Mouse (Mus musculus) embryonic facial prominence, embryonic 14.5 days (tissue): Measurements from ENCODE around the gene Cd163l1. TPM values are rescaled to one million over a fixed set of nuclear protein-coding genes. Genes with fewer than 3 reads are reported as not detected.

ENCODE experiments used
- ATAC-seq: fragments of 200-750 bp; cut with Nextera tagmentation; 2 replicates; pipeline ENCODE4 v1.8.0; 2017; ENCODE audit warnings: low read depth, moderate number of reproducible peaks, moderate TSS enrichment
- DNase-seq: peaks from one replicate; pipeline ENCODE4 v3.0.0-alpha.2; 2015; ENCODE audit warnings: low spot score
- H3K27ac ChIP-seq: fragments of 300-500 bp; sonication (generic); replicated peaks from 2 replicates; pipeline ENCODE4 v1.5.1; 2014; ENCODE audit warnings: low read depth, mild to moderate bottlenecking, low read length, moderate library complexity
- H3K27me3 ChIP-seq: fragments of 300-500 bp; sonication (generic); replicated peaks from 2 replicates; pipeline ENCODE4 v1.6.1; 2014; ENCODE audit warnings: low read length; ENCODE audit not compliant: control insufficient read depth, insufficient read depth
- H3K36me3 ChIP-seq: fragments of 300-500 bp; sonication (generic); 2 replicates; pipeline ENCODE4 v1.6.1; 2014; ENCODE audit warnings: low read length, mixed read lengths; ENCODE audit not compliant: control insufficient read depth, insufficient read depth
- H3K4me1 ChIP-seq: fragments of 300-500 bp; sonication (generic); 2 replicates; pipeline ENCODE4 v1.6.1; 2014; ENCODE audit warnings: antibody characterized with exemption, low read length; ENCODE audit not compliant: control insufficient read depth, insufficient read depth
- H3K4me2 ChIP-seq: fragments of 300-500 bp; sonication (generic); 2 replicates; pipeline ENCODE4 v1.6.1; 2014; ENCODE audit warnings: low read depth, mild to moderate bottlenecking, low read length, moderate library complexity, mixed read lengths
- H3K4me3 ChIP-seq: fragments of 300-500 bp; sonication (generic); 2 replicates; pipeline ENCODE4 v1.5.1; 2014; ENCODE audit warnings: low read depth, mild to moderate bottlenecking, low read length
- H3K9ac ChIP-seq: fragments of 300-500 bp; sonication (generic); 2 replicates; pipeline ENCODE4 v1.6.1; 2014; ENCODE audit warnings: low read depth, mild to moderate bottlenecking, low read length, moderate library complexity, mixed read lengths
- H3K9me3 ChIP-seq: fragments of 300-500 bp; sonication (generic); 2 replicates; pipeline ENCODE4 v1.6.1; 2016; ENCODE audit warnings: low read length; ENCODE audit not compliant: control insufficient read depth
- WGBS: fragments of 180-500 bp; shearing (Covaris S2); extraction: QIAGEN DNeasy Blood & Tissue Kit; methylation state at CpG from one replicate; pipeline ENCODE4 v1.1.7; 2014; 5-methylcytosine and 5-hydroxymethylcytosine counted together
- polyA plus RNA-seq: library from polyadenylated mRNA; unstranded; fragments of >200 nt; fragmentation: Nextera tagmentation; extraction: Ambion mirVana; gene quantifications from 2 replicates; pipeline ENCODE4 v1.2.1, GENCODE M21; 2014

The Cd163l1 gene
- polyA plus RNA-seq, 1 experiment from 2014 or later = 0.06 TPM

GRCm38 (mm10) chr7:140205864-140206263, 12.2 kb upstream of the Cd163l1 start, which contains the start of gene Olfr524:
Gene Olfr524 (minus strand): TSS chr7:140205964.
- Histone ChIP-seq H3K4me1 (no peaks in the 10 kb centered on the region), H3K4me2 (no peak within 1 kb of the TSS), H3K4me3 (no peak within 1 kb of the TSS), H3K9me3 (no peaks in the 10 kb centered on the region), H3K9ac (no peak within 1 kb of the TSS), H3K36me3 (no peaks in the 10 kb centered on the region), H3K27me3 (no peaks in the 10 kb centered on the region), H3K27ac (no peak within 1 kb of the TSS)
- ATAC-seq (no peak), DNase-seq (no peak)

GRCm38 (mm10) chr7:140206904-140207303, 11.2 kb upstream of the Cd163l1 start:
- Histone ChIP-seq H3K27ac (no peak overlapping the region), H3K27me3 (no peaks in the 10 kb centered on the region), H3K36me3 (no peaks in the 10 kb centered on the region), H3K9me3 (no peaks in the 10 kb centered on the region), H3K4me1 (no peaks in the 10 kb centered on the region), H3K4me2 (no peak overlapping the region), H3K9ac (no peak overlapping the region), H3K4me3 (no peak overlapping the region)
- ATAC-seq (no peak), DNase-seq (no peak)
- WGBS = 84% methylated on average over 3 of the region's 3 CpGs

- H3K9ac ChIP-seq = no peak overlapping the region
- H3K4me2 ChIP-seq = no peak overlapping the region
- H3K4me3 ChIP-seq = no peak overlapping the region
- ATAC-seq (no peak), DNase-seq (no peak)
- no peaks in the 10 kb centered on the region for H3K9me3 ChIP-seq
- no peak overlapping the region for H3K27ac ChIP-seq
- no peaks in the 10 kb centered on the region for H3K27me3 ChIP-seq
- no peaks in the 10 kb centered on the region for H3K4me1 ChIP-seq
- H3K36me3 ChIP-seq = no peaks in the 10 kb centered on the region
- WGBS = 73% methylated on average over 8 of the region's 8 CpGs
Measured at GRCm38 (mm10) chr7:140208153-140208552, 9.9 kb upstream of the Cd163l1 start.

- Histone ChIP-seq H3K27me3 (no peaks in the 10 kb centered on the region), H3K9ac (no peak overlapping the region), H3K27ac (no peak overlapping the region), H3K36me3 (no peaks in the 10 kb centered on the region), H3K4me2 (no peak overlapping the region), H3K4me3 (no peak overlapping the region), H3K4me1 (no peaks in the 10 kb centered on the region), H3K9me3 (no peaks in the 10 kb centered on the region)
- ATAC-seq (no peak), DNase-seq (peak; percentile 5)
- WGBS = 82% methylated on average over 3 of the region's 3 CpGs
Measured at GRCm38 (mm10) chr7:140208677-140209076, 9.4 kb upstream of the Cd163l1 start.

- DNase-seq = peak; percentile 12
- H3K27ac ChIP-seq = no peak overlapping the region
- no peaks in the 10 kb centered on the region for H3K4me1 ChIP-seq
- H3K9ac ChIP-seq = no peak overlapping the region
- ATAC-seq = no peak
- H3K36me3 ChIP-seq = no peaks in the 10 kb centered on the region
- no peak overlapping the region for H3K4me2 ChIP-seq
- H3K27me3 ChIP-seq = no peaks in the 10 kb centered on the region
- no peak overlapping the region for H3K4me3 ChIP-seq
- 64% methylated on average over 5 of the region's 5 CpGs for WGBS
- H3K9me3 ChIP-seq = no peaks in the 10 kb centered on the region
Measured at GRCm38 (mm10) chr7:140213841-140214240, 4.2 kb upstream of the Cd163l1 start.

- ATAC-seq (no peak), DNase-seq (peak; percentile 1)
- no peak overlapping the region for H3K4me2 ChIP-seq
- no peaks in the 10 kb centered on the region for H3K27me3 ChIP-seq
- H3K4me1 ChIP-seq = no peaks in the 10 kb centered on the region
- 22% methylated on average over 1 of the region's 1 CpGs for WGBS
- no peaks in the 10 kb centered on the region for H3K9me3 ChIP-seq
- H3K27ac ChIP-seq = no peak overlapping the region
- no peak overlapping the region for H3K4me3 ChIP-seq
- H3K9ac ChIP-seq = no peak overlapping the region
- no peaks in the 10 kb centered on the region for H3K36me3 ChIP-seq
Measured at GRCm38 (mm10) chr7:140219268-140219667, 1.2 kb downstream of the Cd163l1 start.

GRCm38 (mm10) chr7:140220375-140220774, 2.3 kb downstream of the Cd163l1 start:
- H3K4me2 ChIP-seq = no peak overlapping the region
- WGBS = 79% methylated on average over 4 of the region's 4 CpGs
- H3K36me3 ChIP-seq = no peaks in the 10 kb centered on the region
- no peaks in the 10 kb centered on the region for H3K4me1 ChIP-seq
- no peak for ATAC-seq
- no peak overlapping the region for H3K27ac ChIP-seq
- H3K9me3 ChIP-seq = no peaks in the 10 kb centered on the region
- H3K27me3 ChIP-seq = no peaks in the 10 kb centered on the region
- no peak for DNase-seq
- no peak overlapping the region for H3K4me3 ChIP-seq
- H3K9ac ChIP-seq = no peak overlapping the region

- H3K4me2 ChIP-seq = no peak overlapping the region
Measured at GRCm38 (mm10) chr7:140224209-140224608, 6.1 kb downstream of the Cd163l1 start.

GRCm38 (mm10) chr7:140228476-140228875, 10.4 kb downstream of the Cd163l1 start:
- H3K4me3 ChIP-seq = no peak overlapping the region
- ATAC-seq = no peak
- no peaks in the 10 kb centered on the region for H3K36me3 ChIP-seq
- no peaks in the 10 kb centered on the region for H3K4me1 ChIP-seq
- H3K27me3 ChIP-seq = no peaks in the 10 kb centered on the region
- no peak overlapping the region for H3K9ac ChIP-seq
- no peaks in the 10 kb centered on the region for H3K9me3 ChIP-seq
- H3K4me2 ChIP-seq = no peak overlapping the region
- no peak for DNase-seq
- 79% methylated on average over 13 of the region's 13 CpGs for whole genome bisulfite sequencing
- H3K27ac ChIP-seq = no peak overlapping the region

More at GRCm38 (mm10) chr7:140224209-140224608, 6.1 kb downstream of the Cd163l1 start:
- Histone ChIP-seq H3K9ac (no peak overlapping the region), H3K4me1 (no peaks in the 10 kb centered on the region), H3K4me3 (no peak overlapping the region), H3K36me3 (no peaks in the 10 kb centered on the region), H3K27ac (no peak overlapping the region), H3K9me3 (no peaks in the 10 kb centered on the region), H3K27me3 (no peaks in the 10 kb centered on the region)
- DNase-seq (no peak), ATAC-seq (no peak)
- WGBS = 85% methylated on average over 10 of the region's 13 CpGs
